Mouse (Mus musculus): ENCODE data around the gene Bcas1. TPM values are rescaled to one million over a fixed set of nuclear protein-coding genes. Genes with fewer than 3 reads are reported as not detected.
A peak's percentile ranks its signal among the peaks of the same experiment; 100 is the strongest.

Gene Bcas1
- polyA plus RNA-seq, 1 experiment, result 2.9 TPM

DNA sequence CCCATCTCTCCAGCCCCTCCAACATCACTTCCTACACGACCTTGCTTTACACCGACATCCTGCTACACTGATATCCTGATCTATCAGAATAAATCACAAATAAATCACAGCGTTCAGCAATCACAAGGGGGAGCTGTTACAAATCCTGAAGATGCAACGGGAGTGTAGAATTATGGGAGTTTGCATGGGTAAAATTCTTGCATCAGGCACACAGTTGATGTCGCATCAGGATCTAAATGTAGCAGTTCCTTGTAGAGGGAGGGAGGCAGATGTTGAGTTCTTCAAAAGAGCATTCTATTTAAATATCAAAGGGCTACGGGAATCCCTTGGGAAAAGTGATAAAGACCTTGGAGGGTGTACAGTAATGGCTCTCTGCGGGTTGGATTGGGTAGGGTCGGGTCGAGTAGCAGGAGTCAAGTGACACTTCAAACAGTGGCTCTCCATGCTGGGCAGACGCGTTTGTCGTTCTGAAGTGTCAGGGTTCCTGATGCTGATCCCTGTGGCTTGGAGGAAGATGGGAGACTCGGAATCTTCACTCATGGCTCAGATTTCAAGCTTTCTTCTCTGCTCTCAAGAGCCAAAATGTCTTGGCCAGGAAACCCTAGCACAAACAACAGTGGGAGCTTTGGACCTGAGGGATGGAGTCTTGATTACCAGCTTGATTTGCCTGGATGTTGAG, 16.0 kb downstream of the Bcas1 start:
- no peak overlapping the region for H3K27ac ChIP-seq (ENCODE audit: insufficient read depth, low read length)
- H3K4me1 ChIP-seq (ENCODE audit: control insufficient read depth, insufficient read depth, low read length), result no peaks in the 10 kb centered on the region
- peak overlapping the region; percentile 3; the same call in 1 of the 2 replicates for H3K4me3 ChIP-seq (ENCODE audit: low read depth, low read length)
- H3K9ac ChIP-seq (ENCODE audit: low read depth, poor library complexity, severe bottlenecking), result no peak overlapping the region
- H3K27me3 ChIP-seq (ENCODE audit: control insufficient read depth, insufficient read depth, low read length, poor library complexity, severe bottlenecking), result no peaks in the 10 kb centered on the region
- no peaks in the 10 kb centered on the region for H3K9me3 ChIP-seq (replicated peaks; ENCODE audit: control insufficient read depth, insufficient read depth, low read length, poor library complexity, severe bottlenecking)
- TF ChIP-seq CTCF (IDR thresholded peaks at IDR 0.05; ENCODE audit: low read depth, low read length), result no peak
- 0 out of 2 replicates have a peak, but pooled peaks have one; percentile 21 for TF ChIP-seq EP300 (IDR thresholded peaks at IDR 0.05; ENCODE audit: insufficient read depth, low read depth, low read length)
- H3K36me3 ChIP-seq (ENCODE audit: control insufficient read depth, insufficient read depth, low read length, poor library complexity, severe bottlenecking), result no peaks in the 10 kb centered on the region

DNA sequence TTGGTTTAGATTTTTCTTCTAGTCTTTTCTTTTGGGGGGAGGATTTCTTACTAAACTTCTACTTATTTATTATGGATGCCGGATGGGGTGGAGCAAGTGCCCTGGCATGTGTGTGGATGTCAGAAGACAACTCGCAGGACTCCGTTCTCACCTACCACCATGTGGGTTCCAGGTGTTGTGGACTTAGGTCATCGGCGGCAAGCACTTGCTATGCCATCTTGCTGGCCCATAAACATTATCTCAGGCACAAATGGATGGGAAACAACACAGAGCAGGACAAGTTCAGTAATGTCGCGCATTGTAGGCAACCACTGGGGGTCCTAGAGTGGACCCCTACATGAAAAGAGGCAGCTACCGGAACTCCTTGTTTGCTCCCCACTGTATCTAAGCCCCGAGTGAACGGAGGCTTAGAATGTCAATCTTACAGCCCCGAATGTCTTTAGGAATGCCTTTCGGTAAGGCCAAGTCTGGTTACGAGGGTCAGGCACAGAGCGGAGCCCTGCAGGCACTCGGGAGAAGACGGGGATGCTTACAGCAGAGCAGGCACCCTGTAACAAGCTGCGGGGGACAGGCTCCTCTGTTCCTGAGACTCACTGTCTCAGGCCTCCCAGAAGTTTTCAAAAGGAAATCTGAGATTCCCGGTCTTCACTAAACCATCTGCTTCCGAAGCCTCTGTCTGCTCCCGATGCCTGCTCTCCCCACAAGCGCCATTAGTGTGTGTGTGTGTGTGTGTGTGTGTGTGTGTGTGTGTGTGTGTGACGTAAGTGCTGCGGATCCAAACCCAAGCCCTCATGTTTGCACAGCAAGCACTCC, 16.8 kb downstream of the Bcas1 start:
- no peaks in the 10 kb centered on the region for H3K4me1 ChIP-seq (ENCODE audit: control insufficient read depth, insufficient read depth, low read length)
- H3K9ac ChIP-seq (ENCODE audit: low read depth, poor library complexity, severe bottlenecking), result no peak overlapping the region
- no peaks in the 10 kb centered on the region for H3K9me3 ChIP-seq (replicated peaks; ENCODE audit: control insufficient read depth, insufficient read depth, low read length, poor library complexity, severe bottlenecking)
- no peak for TF ChIP-seq CTCF (IDR thresholded peaks at IDR 0.05; ENCODE audit: low read depth, low read length)
- TF ChIP-seq POLR2A (IDR thresholded peaks at IDR 0.05; ENCODE audit: insufficient read depth, low read length), result no peak
- TF ChIP-seq EP300 (IDR thresholded peaks at IDR 0.05; ENCODE audit: insufficient read depth, low read depth, low read length), result no peak
- H3K36me3 ChIP-seq (ENCODE audit: control insufficient read depth, insufficient read depth, low read length, poor library complexity, severe bottlenecking), result no peaks in the 10 kb centered on the region
- H3K4me3 ChIP-seq (ENCODE audit: low read depth, low read length), result 0 out of 2 replicates have a peak overlapping the region, but pooled peaks have one; percentile 8
- no peak overlapping the region for H3K27ac ChIP-seq (ENCODE audit: insufficient read depth, low read length)
- H3K27me3 ChIP-seq (ENCODE audit: control insufficient read depth, insufficient read depth, low read length, poor library complexity, severe bottlenecking), result no peaks in the 10 kb centered on the region

DNA sequence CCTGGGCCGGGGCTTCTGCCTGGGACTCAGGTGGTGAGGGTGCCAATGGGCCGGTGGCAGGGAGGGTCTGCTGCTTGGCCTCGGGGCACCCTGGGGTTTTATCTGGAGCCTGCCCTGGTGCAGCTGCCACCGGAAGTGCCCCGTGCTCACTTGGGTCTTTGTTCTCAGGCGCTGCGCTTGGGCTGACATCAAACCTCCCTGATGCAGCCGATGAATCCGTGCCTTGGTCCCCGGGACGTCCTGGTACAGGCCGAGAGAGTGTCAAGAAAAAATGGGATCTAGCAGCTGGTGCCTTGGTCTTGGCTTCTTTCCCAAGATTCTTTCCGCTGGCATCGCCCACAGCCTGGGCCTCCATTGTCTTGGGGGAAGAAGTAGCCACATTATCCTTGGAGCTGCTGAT, 21.2 kb downstream of the Bcas1 start:
- no peak overlapping the region for H3K9ac ChIP-seq (ENCODE audit: low read depth, poor library complexity, severe bottlenecking)
- H3K4me3 ChIP-seq (ENCODE audit: low read depth, low read length), result no peak overlapping the region
- no peaks in the 10 kb centered on the region for H3K9me3 ChIP-seq (replicated peaks; ENCODE audit: control insufficient read depth, insufficient read depth, low read length, poor library complexity, severe bottlenecking)
- H3K36me3 ChIP-seq (ENCODE audit: control insufficient read depth, insufficient read depth, low read length, poor library complexity, severe bottlenecking), result no peaks in the 10 kb centered on the region
- TF ChIP-seq POLR2A (IDR thresholded peaks at IDR 0.05; ENCODE audit: insufficient read depth, low read length), result no peak
- no peak for TF ChIP-seq EP300 (IDR thresholded peaks at IDR 0.05; ENCODE audit: insufficient read depth, low read depth, low read length)
- no peak for TF ChIP-seq CTCF (IDR thresholded peaks at IDR 0.05; ENCODE audit: low read depth, low read length)
- H3K27ac ChIP-seq (ENCODE audit: insufficient read depth, low read length), result no peak overlapping the region
- no peaks in the 10 kb centered on the region for H3K4me1 ChIP-seq (ENCODE audit: control insufficient read depth, insufficient read depth, low read length)
- H3K27me3 ChIP-seq (ENCODE audit: control insufficient read depth, insufficient read depth, low read length, poor library complexity, severe bottlenecking), result no peaks in the 10 kb centered on the region

DNA sequence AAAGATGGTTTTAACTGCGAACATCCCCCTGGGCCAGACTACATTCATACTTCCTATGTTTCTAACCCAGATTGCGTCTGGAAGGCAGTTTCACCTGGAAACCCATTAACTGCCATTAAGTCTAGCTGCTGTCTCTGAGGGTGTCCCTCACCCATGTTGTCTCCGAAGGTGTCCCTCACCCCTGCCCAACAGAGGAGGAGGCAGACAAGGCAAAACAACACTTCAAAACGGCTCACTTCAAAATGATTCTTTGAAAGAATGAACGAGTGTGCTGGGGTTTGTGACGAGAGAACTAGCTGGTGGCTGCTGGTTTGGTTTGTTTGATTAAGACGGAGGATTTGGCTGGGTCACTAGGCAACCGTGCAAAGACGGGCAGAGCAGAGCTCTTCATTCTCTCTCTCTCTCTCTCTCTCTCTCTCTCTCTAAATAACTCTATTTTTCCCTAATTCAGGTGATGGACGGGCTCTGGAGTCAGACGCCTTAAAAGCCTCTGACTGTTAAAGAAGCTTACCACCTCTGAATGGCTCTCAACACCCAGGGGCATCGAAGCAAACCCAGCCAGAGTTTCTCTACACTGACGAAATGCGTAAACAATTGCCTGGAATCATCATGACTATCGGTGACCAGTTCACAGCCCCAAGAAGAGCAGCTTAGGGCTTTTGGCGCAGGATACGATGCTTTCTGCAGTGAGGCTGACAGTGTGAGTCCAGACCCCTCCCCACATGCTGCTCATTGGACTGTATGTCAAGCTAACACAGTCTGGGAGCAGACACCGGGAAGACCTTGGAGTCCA, 22.7 kb downstream of the Bcas1 start:
- no peaks in the 10 kb centered on the region for H3K27me3 ChIP-seq (ENCODE audit: control insufficient read depth, insufficient read depth, low read length, poor library complexity, severe bottlenecking)
- no peak overlapping the region for H3K9ac ChIP-seq (ENCODE audit: low read depth, poor library complexity, severe bottlenecking)
- TF ChIP-seq CTCF (IDR thresholded peaks at IDR 0.05; ENCODE audit: low read depth, low read length), result no peak
- no peak for TF ChIP-seq POLR2A (IDR thresholded peaks at IDR 0.05; ENCODE audit: insufficient read depth, low read length)
- no peak for TF ChIP-seq EP300 (IDR thresholded peaks at IDR 0.05; ENCODE audit: insufficient read depth, low read depth, low read length)
- H3K4me1 ChIP-seq (ENCODE audit: control insufficient read depth, insufficient read depth, low read length), result no peaks in the 10 kb centered on the region
- H3K9me3 ChIP-seq (replicated peaks; ENCODE audit: control insufficient read depth, insufficient read depth, low read length, poor library complexity, severe bottlenecking), result no peaks in the 10 kb centered on the region
- H3K36me3 ChIP-seq (ENCODE audit: control insufficient read depth, insufficient read depth, low read length, poor library complexity, severe bottlenecking), result no peaks in the 10 kb centered on the region
- H3K4me3 ChIP-seq (ENCODE audit: low read depth, low read length), result no peak overlapping the region
- no peak overlapping the region for H3K27ac ChIP-seq (ENCODE audit: insufficient read depth, low read length)

DNA sequence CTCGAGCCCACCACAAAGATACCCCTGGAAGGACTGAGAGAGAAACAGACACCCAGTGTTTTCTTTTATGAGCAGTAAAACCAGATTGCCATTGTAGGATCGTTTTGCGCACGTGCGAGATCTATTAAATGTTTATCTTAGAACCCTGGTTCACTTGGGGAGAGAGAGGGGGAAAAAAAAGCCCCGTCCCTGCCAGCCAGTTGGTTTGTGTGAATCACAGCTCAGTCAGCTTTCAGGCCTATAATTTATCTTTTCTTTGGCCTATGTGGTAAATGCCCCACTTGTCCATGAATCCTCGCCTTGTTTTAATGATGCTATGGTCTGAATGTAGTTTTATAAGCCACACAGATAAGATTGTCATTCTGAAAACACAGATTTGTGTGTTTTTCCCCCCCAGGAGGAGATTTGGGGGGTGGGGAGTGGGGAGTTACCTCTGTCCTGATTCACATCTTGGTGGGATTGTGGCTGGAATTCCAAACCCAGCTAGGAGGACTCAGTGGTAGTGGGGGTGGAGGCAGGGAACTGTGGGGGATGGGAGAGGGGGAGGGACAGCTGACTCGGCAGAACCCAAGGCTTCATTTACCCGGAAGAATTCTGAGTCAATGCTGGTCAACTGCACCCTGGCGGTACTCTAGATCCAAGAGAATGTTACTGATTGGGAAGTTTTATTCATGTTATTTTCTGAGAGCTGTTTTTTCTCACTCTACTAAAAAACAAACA, 23.8 kb downstream of the Bcas1 start:
- Histone ChIP-seq H3K27ac (ENCODE audit: insufficient read depth, low read length) (no peak overlapping the region), H3K9ac (ENCODE audit: low read depth, poor library complexity, severe bottlenecking) (0 out of 2 replicates have a peak overlapping the region, but pooled peaks have one; percentile 21), H3K4me3 (ENCODE audit: low read depth, low read length) (no peak overlapping the region), H3K9me3 (replicated peaks; ENCODE audit: control insufficient read depth, insufficient read depth, low read length, poor library complexity, severe bottlenecking) (no peaks in the 10 kb centered on the region), H3K4me1 (ENCODE audit: control insufficient read depth, insufficient read depth, low read length) (no peaks in the 10 kb centered on the region), H3K36me3 (ENCODE audit: control insufficient read depth, insufficient read depth, low read length, poor library complexity, severe bottlenecking) (no peaks in the 10 kb centered on the region), H3K27me3 (ENCODE audit: control insufficient read depth, insufficient read depth, low read length, poor library complexity, severe bottlenecking) (no peaks in the 10 kb centered on the region)
- TF ChIP-seq CTCF (IDR thresholded peaks at IDR 0.05; ENCODE audit: low read depth, low read length) (no peak), EP300 (IDR thresholded peaks at IDR 0.05; ENCODE audit: insufficient read depth, low read depth, low read length) (no peak), POLR2A (IDR thresholded peaks at IDR 0.05; ENCODE audit: insufficient read depth, low read length) (no peak)
